Mouse (Mus musculus): ENCODE results near the gene Grm7.

The Grm7 gene

DNA sequence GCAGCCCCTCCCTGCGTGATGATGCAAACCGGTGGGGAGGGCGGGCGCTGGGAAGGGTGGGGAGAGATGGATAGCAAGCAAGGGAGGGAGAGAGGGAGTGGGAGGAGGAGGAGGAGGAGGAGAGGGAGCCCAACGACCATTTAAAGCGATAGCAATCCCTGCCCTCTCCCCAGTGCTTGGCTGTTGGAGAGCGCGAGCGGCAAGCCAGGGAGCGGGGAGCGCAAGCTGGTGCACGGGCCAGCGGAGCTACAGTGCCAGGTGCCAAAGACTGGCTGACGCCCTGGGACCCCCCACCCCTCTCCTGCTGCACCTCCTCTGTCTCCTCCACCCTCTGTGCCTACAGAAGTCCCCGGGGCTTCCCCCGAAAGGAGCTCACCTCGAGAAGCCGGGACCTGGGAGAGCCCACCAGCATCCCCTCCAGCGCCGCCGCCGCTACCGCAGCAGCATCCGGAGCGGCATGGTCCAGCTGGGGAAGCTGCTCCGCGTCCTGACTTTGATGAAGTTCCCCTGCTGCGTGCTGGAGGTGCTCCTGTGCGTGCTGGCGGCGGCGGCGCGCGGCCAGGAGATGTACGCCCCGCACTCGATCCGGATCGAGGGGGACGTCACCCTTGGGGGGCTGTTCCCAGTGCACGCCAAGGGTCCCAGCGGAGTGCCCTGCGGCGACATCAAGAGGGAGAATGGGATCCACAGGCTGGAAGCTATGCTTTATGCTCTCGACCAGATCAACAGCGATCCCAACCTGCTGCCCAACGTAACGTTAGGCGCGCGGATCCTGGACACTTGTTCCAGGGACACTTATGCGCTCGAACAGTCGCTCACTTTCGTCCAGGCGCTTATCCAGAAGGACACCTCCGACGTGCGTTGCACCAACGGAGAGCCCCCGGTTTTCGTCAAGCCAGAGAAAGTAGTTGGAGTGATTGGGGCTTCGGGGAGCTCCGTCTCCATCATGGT is at the start of gene Grm7:
Gene Grm7, plus strand, starts transcription at position 171 of the 951 bp plus-strand sequence.
- peak; percentile 41 to 45 for DNase-seq (ENCODE audit: low spot score in 2 of 2)

DNA sequence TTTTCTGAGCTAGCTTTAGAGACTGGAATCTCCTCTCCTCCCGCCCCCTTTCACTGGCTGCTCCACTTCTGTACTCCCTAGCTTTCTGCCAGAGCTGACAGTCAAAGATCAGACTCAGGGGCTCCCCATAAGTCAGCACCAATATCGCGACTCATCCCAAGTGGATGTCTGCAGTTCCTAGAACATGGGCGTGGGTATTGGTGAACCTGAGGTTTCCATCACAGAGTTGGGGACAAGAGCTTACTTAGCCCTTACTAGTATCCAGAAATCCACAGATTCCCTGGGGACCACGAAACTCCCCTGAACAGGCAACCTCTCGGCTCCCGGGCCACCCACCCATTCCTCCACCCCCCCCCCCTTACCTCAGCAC is 355 bp upstream of the Grm7 start:
- peak in 1 of 2 experiments; percentile 14 for DNase-seq (ENCODE audit: low spot score in 2 of 2)

DNA sequence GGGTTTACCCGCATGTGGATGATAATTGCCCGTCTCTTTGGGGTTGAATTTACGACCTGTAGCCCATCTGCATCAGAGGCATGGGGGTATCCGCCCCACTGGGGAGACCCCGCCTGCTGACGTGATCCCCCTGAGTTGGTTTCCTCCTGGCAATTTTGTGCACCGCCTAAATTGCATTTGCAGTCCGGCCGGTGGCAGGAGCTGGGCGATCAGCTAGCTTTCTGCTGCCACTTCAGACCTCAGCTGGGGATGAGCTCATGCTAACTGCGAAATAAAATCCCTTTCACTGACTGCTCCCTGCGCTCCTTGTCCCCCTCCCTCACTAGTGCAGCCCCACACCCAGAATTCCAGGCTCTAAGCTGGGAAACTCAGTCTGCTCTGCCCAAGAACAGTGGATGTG is 1.5 kb downstream of the Grm7 start:
- DNase-seq (ENCODE audit: low spot score in 2 of 2), result peak; percentile 12 to 22

DNA sequence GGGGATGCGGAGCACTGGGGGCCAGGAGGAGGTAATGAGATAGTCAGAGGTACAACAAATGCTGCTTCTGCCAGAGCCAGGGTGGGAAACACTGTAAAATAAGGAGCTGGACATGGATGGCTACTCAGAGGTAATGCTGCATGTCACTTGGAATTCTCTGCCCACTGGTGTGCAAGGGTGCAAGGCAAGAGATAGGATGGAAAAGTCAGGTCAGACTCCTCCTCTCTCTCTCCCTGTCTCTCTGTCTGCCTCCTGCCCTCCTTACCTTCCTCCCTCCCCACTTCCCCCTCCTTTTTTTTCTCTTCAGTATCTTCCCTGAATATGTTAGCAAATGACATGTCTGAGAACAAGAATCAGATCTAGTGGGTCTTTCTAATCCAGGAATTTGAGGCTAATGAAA is 3.8 kb downstream of the Grm7 start:
- DNase-seq (ENCODE audit: low spot score in 2 of 2), result no peak

GRCm38 (mm10) chr6:110653361-110654001 is 8.1 kb downstream of the Grm7 start:
- no peak for DNase-seq (ENCODE audit: low spot score in 2 of 2)

DNA sequence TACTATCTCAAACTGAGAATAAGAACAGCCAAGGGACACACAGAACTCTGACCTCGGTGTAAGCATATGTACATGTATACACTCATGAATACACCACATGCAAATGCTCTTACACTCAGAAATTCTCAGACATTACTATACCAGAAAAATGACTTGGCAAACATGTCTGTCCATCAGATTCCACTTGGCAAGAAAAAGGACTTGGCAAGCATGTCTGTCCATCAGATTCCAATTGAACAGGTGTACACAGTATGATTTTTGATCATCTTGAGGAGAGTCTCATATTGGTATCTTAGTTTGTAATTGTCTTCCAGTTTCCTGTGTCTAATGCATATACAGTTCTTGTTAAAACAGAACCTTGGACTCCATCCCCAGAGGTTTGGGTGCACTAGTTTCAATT is 19.1 kb downstream of the Grm7 start:
- no peak for DNase-seq (ENCODE audit: low spot score in 2 of 2)

DNA sequence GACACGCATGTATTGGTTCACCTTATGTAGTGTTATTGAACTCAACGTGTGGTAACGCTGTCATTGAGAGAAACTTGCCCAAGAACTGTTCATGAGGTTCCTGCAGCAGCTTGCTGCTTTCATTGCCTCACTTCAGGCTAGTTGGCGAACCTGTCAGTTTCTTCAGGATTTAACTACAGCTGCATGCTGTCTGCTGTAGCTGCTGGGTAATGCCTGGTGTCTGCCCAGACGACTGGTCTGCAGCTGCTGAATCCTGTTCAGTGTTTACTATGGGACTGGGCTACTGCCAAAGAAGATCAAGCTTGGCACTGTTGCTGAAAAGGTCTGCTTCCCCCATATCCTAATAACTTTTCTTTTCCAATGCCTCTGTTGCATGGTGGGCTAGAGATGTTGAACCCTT is 23.1 kb downstream of the Grm7 start:
- DNase-seq (ENCODE audit: low spot score in 2 of 2), result no peak

DNA sequence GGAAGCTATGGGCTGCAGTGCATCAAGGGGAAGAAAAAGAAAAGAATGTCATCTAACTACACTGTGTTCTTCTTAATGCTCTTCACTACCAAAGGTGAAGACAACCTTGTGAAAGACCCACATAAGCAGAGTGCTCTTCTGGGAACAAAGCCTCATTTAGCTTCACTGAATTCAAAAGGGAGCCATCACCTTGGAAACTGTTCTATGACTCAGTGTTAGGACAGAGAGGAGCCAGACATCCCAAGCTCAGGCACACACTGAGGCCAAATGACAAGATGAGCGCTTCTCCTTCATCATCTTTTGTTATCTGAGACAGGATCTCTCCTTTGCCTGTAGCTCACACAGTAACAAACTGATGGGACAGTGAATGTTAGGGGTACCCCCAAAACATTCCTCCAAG is 45.6 kb downstream of the Grm7 start:
- no peak for DNase-seq (ENCODE audit: low spot score in 2 of 2)

GRCm38 (mm10) chr6:110709763-110710162 is 64.4 kb downstream of the Grm7 start:
- DNase-seq (ENCODE audit: low spot score in 2 of 2), result no peak

DNA sequence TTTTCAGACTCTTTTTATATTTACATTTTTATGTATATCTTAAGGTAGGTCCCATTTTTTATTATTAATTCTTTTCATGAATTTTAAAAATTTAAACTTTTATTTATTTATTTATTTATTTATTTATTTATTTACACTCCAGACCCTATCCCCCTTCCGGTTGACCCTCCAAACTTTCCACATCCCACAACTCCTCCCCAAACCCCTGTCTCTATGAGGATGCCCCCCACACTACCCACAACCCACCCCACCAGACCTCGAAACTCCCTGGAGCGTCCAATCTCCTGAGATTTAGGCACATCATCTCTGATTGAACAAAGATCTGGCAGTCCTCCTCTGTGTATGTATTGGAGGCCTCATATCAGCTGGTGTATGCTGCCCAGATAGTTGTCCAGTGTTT is 69.6 kb downstream of the Grm7 start:
- DNase-seq (ENCODE audit: low spot score in 2 of 2), result no peak

DNA sequence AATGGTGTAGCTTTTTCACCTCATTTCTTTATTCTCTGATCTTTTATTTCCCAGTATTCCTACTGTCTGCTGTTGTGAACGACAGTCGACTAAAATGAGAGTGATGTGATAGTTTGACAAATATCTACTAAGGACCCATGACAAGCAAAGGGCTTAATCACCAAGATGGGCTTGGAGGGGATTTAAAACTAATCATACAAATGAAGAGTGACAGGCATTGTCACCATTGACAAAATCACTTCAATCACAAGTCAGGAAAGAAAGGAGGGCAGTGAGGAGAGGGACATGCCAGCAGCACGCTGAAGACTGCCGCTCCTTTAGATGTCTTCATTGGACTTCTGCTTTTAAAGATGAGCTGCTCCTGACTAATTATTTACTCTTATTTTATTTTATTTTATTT is 78.0 kb downstream of the Grm7 start:
- DNase-seq (ENCODE audit: low spot score in 2 of 2), result no peak

GRCm38 (mm10) chr6:110733914-110734313 is 88.5 kb downstream of the Grm7 start:
- DNase-seq (ENCODE audit: low spot score in 2 of 2), result no peak

DNA sequence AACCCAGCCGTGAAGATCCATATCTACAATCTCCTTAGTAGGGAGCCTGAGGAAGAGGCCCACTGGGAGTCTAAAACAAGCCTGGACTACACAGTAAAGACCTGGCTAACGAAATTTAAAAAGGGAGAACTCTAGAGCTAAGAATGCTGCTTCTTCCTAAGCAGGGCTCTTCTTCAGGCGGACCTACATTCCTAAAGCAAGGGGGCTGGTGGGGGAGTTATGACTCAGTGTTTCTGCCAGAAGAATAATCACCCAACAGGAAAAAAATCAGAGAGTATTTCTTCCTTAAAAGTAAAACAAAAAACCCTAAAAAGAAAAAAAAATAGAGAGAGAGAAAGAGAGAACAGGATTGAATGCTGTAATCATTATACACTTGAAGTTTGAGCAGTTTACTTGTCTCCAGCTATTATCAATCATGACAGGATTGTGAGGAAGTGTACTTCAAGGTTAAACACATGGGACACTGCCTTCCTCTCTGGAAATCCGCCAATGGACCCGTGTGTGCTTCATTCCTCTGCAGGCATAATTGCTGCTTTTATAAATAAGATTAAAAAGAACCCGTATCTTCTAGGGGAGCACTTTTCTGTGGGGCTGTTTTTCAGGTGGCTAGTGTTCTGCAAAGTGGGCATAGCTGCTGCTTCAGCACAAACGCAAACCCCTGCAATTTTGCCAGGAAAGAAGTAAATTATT is 98.7 kb downstream of the Grm7 start:
- DNase-seq (ENCODE audit: low spot score in 2 of 2), result no peak

GRCm38 (mm10) chr6:110755921-110756320 is 110.5 kb downstream of the Grm7 start:
- DNase-seq (ENCODE audit: low spot score in 2 of 2), result no peak

DNA sequence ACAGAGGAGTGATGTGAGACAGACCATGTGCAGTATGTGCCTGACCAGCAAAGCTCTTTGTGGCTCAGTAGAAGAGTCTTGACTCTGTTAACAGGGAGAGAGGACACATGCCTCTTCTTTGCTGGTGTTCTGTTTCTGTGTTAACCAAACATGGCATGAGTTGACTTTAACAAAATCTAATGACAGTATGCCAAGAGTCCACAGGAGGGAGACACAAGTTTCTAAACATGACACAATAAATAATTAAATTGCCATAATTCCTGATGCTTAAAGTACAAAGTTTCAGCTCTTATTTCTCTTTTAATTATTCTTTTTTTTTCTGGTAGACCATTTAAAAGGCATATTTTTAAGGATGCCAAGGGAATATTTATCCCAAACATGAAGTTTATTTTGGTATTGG is 124.2 kb downstream of the Grm7 start:
- DNase-seq (ENCODE audit: low spot score in 2 of 2), result no peak

DNA sequence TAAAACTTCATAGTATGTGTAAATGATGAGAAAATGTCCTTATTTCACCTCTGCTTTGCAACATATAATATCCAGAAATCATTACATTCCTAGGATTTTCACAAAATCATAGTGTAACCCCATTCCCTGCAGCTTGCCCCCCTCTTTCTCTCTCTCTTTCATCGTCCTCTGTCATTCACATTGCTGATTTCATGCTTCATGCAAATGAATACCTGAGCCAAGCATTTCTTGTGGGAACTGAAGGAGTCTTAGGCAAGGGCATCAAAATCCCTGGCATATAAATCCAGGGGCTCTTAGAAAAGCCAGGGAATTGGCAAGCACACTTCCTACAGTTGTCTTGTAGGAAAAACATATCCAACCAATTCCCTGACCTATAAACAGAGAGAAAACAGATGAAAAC is 127.3 kb downstream of the Grm7 start:
- no peak for DNase-seq (ENCODE audit: low spot score in 2 of 2)

DNA sequence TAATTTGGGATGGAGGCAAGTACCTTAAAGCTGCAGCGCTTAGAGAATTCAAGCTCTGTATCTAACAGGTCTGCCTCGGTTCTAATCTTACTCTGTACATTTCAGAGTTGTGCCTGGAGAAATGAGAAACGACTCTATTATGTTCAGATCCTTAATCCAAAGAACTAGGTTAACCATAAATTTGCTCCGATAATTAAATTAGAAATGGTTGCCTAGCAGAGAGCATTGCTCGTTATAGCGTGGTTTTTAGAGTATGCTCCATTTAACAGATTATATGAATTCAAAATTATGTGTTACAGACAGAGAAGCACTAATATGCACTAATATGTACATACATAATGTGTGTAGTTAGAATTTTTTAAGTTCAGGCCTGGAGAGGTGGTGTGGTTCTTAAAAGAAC is 130.7 kb downstream of the Grm7 start:
- no peak for DNase-seq (ENCODE audit: low spot score in 2 of 2)

- DNase-seq (ENCODE audit: low spot score in 2 of 2), result no peak
These were observed 140.1 kb downstream of the Grm7 start for GRCm38 (mm10) chr6:110785497-110785928.

DNA sequence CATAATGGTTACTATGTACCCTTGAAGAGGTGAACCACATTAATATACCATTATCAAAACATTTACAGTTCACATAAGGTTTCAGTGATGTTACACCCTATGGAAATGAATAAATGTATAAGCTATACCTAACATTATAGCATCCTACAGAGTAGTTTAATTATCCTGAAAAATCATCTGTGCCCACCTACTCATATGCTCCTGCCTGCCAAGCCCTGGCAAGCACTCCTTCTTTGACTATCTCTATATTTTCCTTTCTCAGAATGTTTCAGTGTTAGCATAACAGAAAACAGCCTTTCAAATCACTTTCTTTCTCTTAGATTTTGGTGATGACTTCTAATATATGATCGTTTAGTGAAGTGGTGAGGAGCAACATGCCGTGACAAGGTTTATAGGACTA is 147.3 kb downstream of the Grm7 start:
- DNase-seq (ENCODE audit: low spot score in 2 of 2), result no peak

- no peak for DNase-seq (ENCODE audit: low spot score in 2 of 2)
These were observed 162.1 kb downstream of the Grm7 start for GRCm38 (mm10) chr6:110807481-110807880.

DNA sequence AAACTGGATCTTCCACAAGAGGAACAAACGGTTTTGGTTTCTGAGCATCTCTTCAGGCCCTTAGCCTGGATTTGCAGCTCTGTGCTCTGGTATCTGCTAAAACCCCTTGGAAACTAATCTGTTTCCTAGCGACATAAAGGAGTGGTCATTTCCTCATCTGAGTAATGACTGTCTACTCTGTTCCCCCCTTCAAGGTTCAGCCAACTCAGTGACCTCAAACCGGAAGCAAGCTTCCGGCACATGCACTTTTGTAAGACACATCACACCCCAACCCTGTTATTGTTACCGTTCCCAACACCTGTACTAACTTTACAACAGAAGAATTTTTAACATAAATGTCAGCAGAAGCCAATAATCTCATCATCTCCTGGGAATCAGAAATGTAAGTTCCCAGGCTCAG is 166.8 kb downstream of the Grm7 start:
- no peak for DNase-seq (ENCODE audit: low spot score in 2 of 2)

GRCm38 (mm10) chr6:110818236-110818635 is 172.9 kb downstream of the Grm7 start:
- DNase-seq (ENCODE audit: low spot score in 2 of 2), result no peak

GRCm38 (mm10) chr6:110868311-110868710 is 222.9 kb downstream of the Grm7 start:
- DNase-seq (ENCODE audit: low spot score in 2 of 2), result no peak

Measured in frontal cortex, postnatal 25 days (tissue).